Mouse (Mus musculus): ENCODE results near the gene Acss1.

DNA sequence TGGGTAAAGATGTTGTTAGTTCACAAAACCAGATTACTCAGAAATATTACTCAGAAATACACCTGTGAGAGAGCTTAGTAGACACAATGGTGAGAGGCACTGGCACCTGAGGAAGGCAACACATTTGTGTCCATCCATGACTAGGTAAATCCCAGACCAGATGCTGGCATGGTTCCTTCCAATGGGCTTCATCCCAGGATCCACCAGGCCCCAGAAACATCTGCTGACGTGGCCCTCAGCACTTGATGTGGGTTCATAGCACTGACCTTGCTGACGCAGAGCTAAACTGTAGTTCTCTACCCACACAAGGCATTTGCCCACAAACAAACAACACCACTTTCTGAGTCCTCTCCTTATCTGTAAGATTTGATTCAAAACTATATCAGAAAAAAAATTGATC lies 13.5 kb downstream of the Acss1 start:
- TF ChIP-seq CTCF (IDR thresholded peaks at IDR 0.05; ENCODE audit: insufficient read depth, low read depth, low read length): no peak
- TF ChIP-seq POLR2A (IDR thresholded peaks at IDR 0.05; ENCODE audit: insufficient read depth, low read depth, low read length): no peak

All from olfactory bulb, adult 2 months (tissue).